Mouse (Mus musculus) cerebellum, adult 18-20 months (tissue): ENCODE measurements around the gene Tmem38b.

Experiments
- DNase-seq, 2 experiments: peaks; one replicate each; pipeline ENCODE4 v3.0.0; 2021

Gene Tmem38b

DNA sequence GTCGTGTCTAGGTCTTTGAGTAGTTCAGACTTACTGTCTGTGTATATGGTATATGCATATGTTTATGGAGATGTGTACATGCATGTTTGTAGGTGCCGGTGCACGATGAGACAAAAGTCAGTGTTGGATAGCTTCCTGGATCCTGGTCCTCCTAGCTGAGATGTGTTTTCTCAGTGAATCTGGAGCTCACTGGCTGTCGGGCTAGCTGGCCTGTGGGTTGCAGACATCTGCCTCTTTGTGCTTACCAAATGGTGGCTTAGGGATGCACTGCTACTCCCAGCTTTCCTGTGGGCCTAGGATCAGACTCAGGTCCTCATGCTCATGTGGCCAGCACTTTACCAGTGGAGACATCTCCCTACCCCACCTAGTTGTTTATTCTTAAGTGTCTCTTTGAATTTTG lies 4.2 kb downstream of the Tmem38b start:
- DNase-seq: no peak

DNA sequence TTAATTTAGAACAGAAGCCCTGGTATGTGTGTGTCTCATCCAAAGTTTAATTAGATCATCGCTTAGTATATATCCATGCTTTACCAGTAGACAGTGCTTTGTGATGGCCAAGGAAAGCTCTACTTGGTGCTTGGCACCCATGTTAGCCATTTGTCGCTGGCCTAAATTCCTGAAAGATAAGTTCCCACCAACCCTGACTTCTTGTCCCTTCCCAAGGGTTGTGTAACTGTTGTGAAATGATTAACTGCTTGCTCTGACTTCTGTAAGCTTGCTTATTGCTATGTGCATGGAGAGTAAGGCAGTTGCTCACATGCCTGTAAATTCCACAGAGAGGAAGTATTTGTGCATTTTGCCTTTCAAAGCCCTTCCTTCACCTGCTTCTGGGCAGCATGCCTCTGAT lies 4.7 kb downstream of the Tmem38b start:
- DNase-seq: no peak

DNA sequence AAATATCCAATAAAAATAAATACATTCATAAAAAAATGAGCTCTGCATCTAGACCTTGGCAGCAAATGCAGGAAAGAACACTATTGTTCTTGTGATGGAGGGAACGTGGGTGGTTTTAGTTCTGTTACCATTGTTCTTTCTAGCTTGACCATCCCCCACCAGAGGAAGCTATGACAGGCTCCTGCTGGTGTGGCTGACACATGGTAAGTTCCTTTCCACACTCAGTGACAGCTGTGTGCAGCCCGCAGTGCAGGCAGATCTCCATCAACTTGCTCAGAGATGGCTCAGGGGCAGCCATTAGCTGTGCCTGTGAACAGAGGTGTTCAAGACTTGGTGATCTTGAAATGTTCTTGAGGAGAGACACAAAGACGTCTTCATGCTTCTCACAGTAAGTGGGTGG lies 6.5 kb downstream of the Tmem38b start:
- no peak for DNase-seq

DNA sequence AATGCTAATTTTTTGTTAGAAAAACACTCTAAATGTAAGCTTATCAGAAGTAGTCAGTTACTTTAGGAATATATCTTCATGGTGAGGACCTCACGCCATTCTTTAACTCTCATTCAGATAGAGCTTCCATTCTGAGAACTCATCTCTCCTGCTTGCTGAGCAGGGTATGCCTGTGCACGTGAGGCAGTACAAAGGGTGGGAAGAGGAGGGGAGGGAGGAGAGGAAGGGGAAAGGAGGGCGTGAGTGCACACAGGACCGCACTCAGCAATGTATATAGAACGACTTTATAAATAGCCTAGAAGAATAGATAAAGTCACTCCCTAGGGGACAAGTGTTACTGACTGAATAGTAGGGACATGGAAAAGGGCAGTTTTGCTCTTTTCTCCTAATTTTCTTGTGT lies 11.1 kb downstream of the Tmem38b start:
- DNase-seq: no peak

DNA sequence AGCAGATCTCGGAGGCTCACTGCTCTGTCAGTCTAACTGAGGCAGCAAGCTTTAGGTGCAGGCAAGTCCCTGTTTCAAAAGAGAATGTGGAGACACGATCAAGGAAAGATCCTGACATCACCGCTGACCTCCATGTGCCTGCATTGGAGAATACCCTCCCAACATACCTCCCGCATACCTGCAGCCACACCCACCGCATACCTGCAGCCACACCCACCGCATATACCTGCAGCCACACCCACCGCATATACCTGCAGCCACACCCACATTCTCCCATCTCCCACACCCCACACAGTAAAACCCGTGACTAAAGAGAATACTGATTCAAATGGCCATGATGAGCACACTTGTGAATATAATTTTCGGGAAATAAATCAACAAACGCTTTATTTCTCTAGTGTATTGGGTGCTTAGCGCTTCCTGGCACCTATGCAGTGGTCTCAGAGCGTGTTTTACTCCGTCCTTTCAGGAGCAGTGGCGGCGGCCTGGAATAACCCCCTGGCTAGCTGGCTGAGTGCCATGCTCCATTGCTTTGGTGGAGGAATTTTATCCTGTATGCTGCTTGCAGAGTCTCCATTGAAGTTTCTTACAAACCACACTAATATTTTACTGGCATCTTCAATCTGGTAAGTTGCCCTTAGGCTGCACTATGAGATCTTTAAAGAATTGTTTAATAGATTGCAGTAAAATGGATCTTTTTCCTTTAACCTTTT lies 14.5 kb downstream of the Tmem38b start:
- peak in 1 of 2 experiments; percentile 9 for DNase-seq

DNA sequence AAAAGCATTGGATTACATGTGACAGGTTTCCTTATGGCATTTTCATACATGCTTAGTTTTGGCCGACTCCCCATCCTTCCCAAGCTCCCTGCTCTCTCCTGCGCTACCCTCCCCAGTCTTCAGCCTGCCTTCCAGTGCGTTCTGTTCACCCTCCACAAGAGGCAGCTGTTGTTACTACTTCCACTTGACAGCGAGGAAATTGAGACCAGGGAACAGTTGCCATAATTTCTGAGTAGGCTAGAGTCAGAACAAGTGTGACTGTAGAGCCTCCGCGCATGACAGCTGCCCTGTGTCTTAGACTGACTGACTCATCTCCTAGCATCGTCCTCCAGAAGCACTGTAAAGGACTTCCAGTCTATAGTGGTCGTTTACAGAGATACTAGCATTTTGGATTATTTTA lies 17.7 kb downstream of the Tmem38b start:
- no peak for DNase-seq

DNA sequence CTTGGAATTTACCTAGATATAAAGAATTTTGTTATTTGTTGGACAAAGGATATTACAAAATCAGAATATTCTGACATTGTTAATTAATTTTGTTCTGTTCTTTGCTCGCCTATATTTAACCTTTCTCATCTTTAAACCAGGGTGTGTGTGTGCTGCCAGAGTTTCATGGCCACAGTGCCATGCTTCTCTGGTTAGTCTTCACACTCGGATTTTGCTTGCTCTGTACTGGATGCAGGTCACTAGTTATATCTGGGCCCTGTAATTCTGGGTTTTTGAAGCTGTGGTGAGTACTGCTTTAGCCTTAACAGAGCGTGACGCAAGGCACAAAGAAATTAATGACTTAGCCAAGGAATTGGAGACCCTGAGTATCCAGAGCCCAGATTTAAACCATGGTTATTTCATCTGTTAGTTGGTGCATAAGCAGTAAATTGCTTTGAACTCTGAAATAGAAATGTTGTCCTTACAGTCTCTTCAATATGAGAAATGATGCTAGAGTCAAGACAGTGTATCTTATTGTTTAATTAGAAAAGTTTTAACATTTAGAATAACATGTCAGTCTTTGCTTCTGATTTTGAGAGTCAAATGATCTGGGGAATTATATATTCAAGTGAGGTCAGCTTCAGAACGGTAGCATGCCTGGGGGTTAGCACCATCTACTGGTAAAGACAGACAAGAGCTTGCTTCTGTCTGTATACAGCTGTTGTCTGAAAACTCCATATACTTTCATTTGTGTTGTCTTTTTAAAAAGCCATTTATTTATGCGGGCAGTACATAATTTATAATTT lies 19.2 kb downstream of the Tmem38b start:
- peak; percentile 22 to 35 for DNase-seq

DNA sequence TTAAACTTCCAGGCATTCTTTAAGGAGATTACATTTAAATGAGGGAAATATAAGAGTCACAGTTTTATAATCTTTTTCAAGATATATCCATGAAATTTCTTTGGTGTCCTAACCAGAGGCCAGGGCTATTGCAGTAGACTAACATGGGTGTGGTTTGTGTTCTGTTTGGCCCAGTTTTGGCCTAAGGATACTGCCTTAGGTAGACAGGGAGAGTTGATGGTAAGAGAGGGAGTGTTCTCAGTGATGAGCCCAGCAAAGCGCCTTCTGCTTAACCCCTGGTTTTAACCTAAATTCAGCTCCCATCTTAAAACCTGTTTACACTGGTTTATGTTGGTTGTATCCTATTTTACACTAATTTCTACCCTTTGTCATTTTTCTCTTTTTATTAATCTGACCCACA lies 19.8 kb downstream of the Tmem38b start:
- DNase-seq: no peak

DNA sequence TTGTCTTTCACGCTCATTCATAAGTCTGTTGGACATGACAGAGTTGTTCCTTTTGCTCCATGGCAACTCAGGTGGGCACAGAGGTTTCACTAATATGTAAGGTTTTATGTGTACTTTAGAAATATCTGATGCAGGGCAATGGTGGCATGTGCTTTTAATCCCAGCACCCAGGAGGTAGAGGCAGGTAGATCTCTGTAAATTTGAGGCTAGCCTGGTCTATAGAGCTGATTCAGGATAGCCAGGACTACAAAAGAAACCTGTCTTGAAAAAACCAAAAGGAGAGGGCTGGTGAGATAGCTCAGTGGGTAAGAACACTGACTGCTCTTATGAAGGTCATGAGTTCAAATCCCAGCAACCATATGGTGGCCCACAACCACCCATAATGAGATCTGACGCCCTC lies 20.5 kb downstream of the Tmem38b start:
- no peak for DNase-seq

DNA sequence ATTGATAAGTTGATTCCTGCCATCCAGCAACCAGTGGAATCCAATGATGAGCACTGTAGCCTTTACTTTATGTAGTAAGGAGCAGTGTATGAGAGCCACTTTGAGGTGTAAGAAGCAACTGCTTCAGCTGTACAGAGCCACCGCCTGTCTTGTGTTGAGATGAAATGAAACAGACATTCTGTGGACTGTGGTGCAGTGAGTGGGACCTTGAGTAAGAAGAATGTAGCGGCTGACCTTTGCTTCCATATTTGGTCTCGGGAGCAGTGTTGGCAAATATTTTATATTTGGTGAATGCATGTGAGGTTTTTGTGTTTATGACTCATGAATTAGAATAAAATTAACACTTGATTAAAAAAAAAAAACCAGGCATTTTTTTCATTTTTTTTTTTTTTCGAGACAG lies 21.7 kb downstream of the Tmem38b start:
- DNase-seq: no peak

DNA sequence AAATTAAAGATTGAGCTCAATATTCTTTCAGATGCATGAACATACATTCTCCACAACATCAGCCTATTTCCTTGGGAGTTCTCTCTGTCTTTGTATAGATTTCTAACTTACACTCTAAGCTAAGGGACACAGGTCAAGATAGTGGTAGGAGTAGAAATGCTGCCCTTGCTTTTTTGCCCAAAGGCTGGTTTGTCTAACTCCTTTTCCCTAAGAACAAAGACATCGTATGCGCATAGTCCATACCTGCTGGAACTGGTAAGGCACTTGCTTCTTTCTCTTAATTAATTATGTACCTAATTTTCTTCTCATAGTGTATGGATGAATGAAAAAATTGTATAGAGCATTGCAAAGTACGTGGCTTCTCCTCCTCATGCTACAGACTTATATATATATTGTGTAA lies 22.5 kb downstream of the Tmem38b start:
- DNase-seq: no peak

DNA sequence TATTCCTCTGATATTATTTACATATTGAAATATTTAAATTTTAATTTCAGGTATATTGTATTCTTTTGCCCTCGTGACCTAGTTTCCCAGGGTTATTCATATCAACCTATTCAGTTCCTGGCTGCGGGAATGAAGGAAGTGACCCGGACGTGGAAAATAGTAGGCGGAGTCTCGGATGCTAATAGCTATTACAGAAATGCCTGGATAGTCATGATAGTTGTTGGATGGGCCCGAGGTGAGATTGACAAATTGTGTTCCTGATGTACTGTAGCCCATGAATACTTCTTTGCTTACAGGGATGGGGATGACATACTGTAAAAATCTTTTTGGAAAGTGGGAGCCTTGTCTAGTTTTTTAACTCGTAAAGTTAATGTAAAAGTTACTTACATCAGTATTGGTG lies 23.0 kb downstream of the Tmem38b start:
- DNase-seq: no peak

DNA sequence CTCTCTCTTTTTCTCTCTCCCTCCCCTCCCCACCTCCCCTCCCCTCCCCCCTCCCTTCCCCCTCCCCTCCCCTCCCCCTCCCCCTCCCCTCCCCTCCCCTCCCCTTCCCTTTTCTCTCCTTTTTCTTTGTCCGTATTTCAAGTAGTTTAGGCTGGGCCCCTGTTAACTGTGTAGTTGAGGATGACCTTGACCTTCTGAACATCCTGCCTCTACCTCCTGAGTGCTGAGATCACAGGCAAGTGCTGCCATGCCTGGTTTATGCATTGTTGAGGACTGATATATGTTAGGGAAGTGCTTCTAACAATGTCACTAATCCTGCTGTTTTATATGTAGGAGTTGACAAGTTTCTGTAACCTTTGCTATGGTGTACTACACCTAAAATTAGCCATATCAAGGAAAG lies 24.0 kb downstream of the Tmem38b start:
- no peak for DNase-seq

DNA sequence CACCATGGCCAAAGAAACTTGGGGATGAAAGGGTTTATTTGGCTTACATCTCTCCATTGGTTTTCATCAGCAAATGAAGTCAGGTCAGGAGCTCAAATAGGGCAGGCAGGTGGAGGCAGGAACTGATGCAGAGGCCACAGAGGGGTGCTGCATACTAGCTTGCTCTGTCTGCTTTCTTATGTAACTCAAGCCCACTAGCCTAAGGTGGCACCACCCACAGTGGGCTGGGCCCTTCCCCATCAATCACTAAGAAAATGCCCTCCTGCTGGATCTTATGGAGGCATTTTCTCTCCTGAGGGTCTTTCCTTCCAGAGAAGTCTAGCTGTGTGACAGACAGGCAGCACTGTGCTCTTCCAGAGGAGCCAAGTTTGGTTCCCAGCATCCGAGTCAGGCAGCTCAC lies 27.5 kb downstream of the Tmem38b start:
- DNase-seq: no peak

DNA sequence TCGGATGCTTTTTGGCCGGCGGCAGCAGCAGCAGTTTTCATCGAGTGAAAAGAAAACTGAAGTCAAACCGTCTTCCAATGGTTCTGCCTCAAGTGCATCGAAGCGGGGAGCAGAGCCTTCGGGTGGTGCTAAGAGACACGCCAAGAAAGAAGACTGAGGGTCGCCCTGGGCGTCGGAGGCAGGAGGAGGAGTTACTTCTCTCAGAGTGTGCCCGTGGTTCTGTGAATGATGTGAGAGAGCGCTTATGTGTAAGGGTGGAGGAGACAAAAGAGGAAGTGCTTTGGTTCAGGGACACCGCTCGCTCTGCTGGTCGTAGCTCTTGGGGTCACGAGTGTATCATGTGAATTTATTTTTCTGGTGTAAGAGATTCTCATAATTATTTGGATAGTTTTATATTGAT lies 34.1 kb downstream of the Tmem38b start:
- DNase-seq: no peak

DNA sequence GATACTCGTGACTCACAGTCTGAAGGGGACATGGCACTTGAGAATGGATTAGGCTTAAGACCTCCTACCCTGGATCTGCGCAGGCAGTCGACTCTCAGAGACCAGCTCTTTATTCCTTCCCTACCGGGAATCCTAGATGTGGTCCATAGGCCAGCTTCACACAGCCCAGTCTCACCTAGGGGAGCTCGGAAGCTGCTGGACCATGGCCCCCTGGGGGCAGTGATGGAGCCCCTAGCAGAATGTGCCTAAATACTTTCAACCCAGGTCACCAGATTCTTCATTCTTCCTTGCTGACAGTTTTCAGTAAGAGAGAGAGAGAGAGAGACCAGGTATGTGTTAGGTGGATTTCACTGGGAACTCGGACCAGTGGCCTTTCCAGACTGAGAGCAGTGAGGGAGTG lies 36.3 kb downstream of the Tmem38b start:
- no peak for DNase-seq

DNA sequence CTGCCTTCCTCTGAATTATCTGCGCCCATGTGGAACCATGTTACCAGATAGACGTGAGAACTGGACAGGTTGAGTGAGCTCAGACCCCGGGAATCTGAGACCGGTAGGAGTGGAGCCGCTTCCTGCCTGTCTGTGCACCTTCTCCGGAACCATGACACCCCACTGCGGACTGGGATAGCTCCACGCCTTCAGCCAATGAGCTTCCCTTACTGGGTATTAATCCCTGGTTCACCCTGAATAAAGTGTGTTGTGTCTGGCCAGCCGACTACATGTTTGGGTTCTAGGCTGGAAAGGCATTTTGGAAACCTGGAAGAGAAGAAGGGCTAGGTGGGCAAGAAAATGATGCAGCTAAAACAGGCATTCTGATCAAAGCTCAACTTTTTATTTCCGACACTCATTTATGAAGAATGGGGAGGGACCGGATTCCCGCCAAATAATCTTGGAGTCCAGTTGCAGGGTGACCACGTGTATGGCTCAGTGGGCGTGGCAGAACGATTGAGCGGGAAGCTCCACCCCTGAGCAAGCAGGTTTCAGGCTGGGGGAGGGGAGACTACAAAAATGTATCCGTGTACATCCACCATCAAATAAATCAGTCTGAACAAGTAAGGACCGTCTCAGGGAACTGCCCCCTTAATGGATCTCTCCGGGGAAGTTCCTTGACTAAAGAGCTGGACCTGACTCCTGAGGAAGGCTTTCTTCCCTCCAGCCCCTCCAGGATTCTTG lies 38.4 kb downstream of the Tmem38b start:
- no peak for DNase-seq

DNA sequence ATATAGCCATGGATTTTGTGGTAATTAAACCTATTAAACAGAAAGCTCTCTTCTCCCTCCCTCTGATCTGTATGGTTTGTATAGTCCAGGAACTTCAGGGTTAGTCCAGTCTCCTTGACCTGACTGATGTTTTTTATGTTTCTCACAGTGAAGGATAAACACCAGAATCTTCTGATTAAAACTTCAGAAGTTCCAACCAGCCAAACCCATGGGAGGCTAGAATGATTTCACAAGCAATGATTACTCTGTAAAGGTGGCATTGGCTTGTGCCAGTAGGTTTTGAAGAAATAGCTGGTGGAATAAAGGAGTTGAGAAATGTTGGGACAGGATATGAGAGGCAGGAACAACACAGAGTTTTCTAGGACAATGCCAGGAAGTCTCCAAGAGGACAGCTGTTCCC lies 40.6 kb downstream of the Tmem38b start:
- DNase-seq: no peak

DNA sequence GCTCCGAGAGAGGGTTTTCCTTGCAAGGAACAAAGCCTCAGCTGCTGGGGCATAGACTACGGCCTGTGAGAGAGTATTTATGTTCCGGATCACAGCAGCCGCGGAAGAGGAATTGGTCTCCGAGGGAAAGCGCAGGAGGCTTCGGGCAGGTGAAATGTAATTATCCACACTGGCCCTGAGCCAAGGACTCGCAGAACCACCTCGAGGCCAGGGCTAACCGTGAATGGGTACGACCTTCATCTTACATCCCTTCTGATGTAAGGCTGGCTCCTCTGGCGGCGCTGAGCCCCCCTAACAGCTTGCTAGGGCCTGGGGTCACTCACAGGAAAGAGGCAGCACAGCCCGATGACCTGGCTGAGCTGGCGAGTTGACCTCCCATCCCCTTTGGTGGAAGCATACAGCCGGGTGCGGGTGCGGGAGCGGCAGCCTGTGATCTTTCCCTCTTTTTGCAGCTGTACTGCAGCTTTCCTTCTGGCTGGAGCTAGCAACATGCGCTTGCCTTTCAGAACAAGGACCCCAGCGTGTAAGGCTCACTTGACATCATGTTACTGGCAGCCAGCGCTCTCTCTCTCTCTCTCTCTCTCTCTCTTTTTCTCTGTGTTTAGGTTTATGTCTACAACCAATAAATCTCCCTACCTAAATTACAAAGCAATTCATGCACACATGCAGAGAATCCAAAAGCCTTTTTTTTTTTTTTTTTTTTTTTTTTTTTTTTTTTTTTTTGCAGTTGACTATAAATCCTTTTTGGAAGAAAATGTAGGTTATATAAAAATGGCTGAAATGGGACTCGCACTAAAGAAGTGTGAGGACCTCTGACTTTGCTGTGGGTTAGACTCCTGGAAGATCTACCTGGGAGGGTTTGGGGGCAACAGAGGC lies 52.9 kb downstream of the Tmem38b start:
- DNase-seq: no peak

DNA sequence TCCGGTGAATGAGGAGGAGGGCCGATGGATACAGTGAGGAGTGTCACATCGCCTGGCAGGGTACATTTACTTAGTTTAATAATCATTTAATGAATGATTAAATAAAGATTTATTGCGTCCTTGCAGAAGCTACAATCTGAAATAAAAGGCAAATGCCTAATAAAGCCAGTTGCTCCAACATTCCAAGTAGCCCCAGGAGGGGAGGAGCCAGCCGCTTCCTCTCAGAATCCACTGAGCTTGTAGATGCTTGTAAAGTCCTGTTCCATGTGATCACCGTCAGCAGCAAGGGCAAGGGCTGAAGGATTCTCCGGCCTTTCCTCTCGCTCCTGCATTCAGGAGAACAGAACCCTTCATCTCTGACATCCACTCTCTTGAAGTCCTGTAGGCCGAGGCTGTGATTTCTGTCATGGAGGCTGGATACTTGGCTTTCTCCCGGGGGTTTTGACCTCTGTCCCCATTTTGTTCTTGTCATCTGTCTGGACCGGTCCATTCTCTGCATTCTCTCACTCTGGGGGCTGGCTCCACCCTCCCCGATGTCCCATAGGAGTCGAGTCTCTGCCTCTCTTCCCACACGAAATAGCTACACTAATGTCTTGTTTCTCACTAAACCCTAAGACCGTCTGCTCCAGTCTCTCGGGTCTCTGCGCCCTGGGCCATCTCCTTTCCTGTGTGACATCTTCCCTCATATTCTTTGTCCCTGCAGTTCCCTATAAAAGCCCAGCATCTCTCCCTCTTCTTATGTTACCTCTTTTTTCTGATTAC lies 57.3 kb downstream of the Tmem38b start:
- DNase-seq: no peak

DNA sequence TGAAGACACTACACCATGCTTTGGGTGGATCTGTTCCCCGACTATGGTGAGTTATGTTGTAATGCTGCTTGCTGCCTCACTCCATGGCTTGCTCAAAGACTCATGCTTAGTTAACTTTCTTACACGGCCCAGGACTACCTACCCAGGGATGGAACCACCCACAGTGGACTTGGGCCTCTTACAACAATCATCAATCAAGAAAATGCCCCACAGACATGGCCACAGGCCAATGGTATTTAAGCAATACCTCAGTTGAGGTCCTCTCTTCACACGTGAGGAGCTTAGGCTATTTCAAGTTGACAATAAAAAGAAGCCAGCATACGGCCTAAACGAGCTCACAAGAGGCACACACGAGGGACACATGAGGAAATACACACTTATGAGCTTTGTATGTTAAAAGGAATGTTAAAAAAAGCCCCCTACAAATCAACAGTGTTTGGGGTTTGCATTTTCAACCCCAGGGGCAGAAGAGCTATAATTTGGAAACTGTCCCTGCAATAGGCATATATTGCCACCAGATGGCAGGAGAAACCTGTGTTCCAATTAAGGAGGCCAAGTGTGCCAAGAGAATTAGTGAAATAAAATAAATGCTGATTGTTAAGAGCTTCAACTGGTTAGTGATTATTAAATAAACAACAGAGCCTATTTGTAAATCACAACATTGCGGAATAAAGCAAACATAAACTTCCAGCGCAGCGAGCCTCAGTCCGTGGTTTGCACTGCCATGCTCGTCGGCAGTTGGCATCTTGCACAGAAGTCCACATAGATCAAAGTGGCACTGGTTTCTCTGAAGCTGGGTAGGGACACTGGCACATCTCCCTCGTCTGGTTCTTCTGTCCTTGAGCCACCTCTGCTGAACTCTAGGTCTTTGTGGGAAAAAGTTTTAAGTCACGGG lies 58.8 kb downstream of the Tmem38b start:
- DNase-seq: peak; percentile 16 to 52
